Mouse (Mus musculus): ENCODE measurements around the gene Rad51b. TPM values are rescaled to one million over a fixed set of nuclear protein-coding genes. Genes with fewer than 3 reads are reported as not detected.

Rad51b gene
- total RNA-seq, 2 experiments from 2014 or later: 0.36 TPM; not detected in 1

GRCm38 (mm10) chr12:79478816-79479215 is 181.7 kb downstream of the Rad51b start:
- TF ChIP-seq CTCF (IDR thresholded peaks at IDR 0.05): no peak
- Histone ChIP-seq H3K4me3 (no peak overlapping the region), H3K27ac (no peak overlapping the region)
- intact Hi-C loops (cut with DNase I): no loop called here
- DNase-seq (ENCODE audit: extremely low spot score in 1 of 2, low spot score in 2 of 2): no peak

- no peak for DNase-seq (ENCODE audit: extremely low spot score in 1 of 2, low spot score in 2 of 2)
- Histone ChIP-seq H3K27ac (no peak overlapping the region), H3K4me3 (no peak overlapping the region)
- intact Hi-C loops (cut with DNase I): no loop called here
- TF ChIP-seq CTCF (IDR thresholded peaks at IDR 0.05): no peak
These were observed 188.4 kb downstream of the Rad51b start for GRCm38 (mm10) chr12:79485501-79485900.

GRCm38 (mm10) chr12:79488590-79489242 is 191.6 kb downstream of the Rad51b start:
- no peak for TF ChIP-seq CTCF (IDR thresholded peaks at IDR 0.05)
- DNase-seq (ENCODE audit: extremely low spot score in 1 of 2, low spot score in 2 of 2): no peak
- intact Hi-C loops (cut with DNase I): no loop called here
- H3K27ac ChIP-seq: no peak overlapping the region; the same call in 1 of the 2 replicates
- no peak overlapping the region for H3K4me3 ChIP-seq

GRCm38 (mm10) chr12:79490626-79491025 is 193.5 kb downstream of the Rad51b start:
- intact Hi-C loops (cut with DNase I): no loop called here
- no peak for TF ChIP-seq CTCF (IDR thresholded peaks at IDR 0.05)
- DNase-seq (ENCODE audit: extremely low spot score in 1 of 2, low spot score in 2 of 2): no peak
- no peak overlapping the region for H3K27ac ChIP-seq
- no peak overlapping the region for H3K4me3 ChIP-seq

- DNase-seq (ENCODE audit: extremely low spot score in 1 of 2, low spot score in 2 of 2): no peak
- Histone ChIP-seq H3K4me3 (no peak overlapping the region), H3K27ac (no peak overlapping the region)
- TF ChIP-seq CTCF (IDR thresholded peaks at IDR 0.05): no peak
- intact Hi-C loops (cut with DNase I): no loop called here
These were observed 195.1 kb downstream of the Rad51b start for GRCm38 (mm10) chr12:79492175-79492574.

GRCm38 (mm10) chr12:79492613-79493012 is 195.5 kb downstream of the Rad51b start:
- intact Hi-C loops (cut with DNase I): no loop called here

GRCm38 (mm10) chr12:79493481-79493880 is 196.4 kb downstream of the Rad51b start:
- no peak for TF ChIP-seq CTCF (IDR thresholded peaks at IDR 0.05)
- no peak for DNase-seq (ENCODE audit: extremely low spot score in 1 of 2, low spot score in 2 of 2)
- H3K27ac ChIP-seq: no peak overlapping the region
- intact Hi-C loops (cut with DNase I): no loop called here
- no peak overlapping the region for H3K4me3 ChIP-seq

More at GRCm38 (mm10) chr12:79492613-79493012, 195.5 kb downstream of the Rad51b start:
- Histone ChIP-seq H3K27ac (no peak overlapping the region), H3K4me3 (no peak overlapping the region)
- TF ChIP-seq CTCF (IDR thresholded peaks at IDR 0.05): no peak
- no peak for DNase-seq (ENCODE audit: extremely low spot score in 1 of 2, low spot score in 2 of 2)

- H3K27ac ChIP-seq: no peak overlapping the region
- H3K4me3 ChIP-seq: no peak overlapping the region
- DNase-seq (ENCODE audit: extremely low spot score in 1 of 2, low spot score in 2 of 2): no peak
- no peak for TF ChIP-seq CTCF (IDR thresholded peaks at IDR 0.05)
- intact Hi-C loops (cut with DNase I): no loop called here
These were observed 201.2 kb downstream of the Rad51b start for GRCm38 (mm10) chr12:79498326-79498725.

GRCm38 (mm10) chr12:79499809-79500208 is 202.7 kb downstream of the Rad51b start:
- no peak for TF ChIP-seq CTCF (IDR thresholded peaks at IDR 0.05)
- DNase-seq (ENCODE audit: extremely low spot score in 1 of 2, low spot score in 2 of 2): no peak
- H3K27ac ChIP-seq: no peak overlapping the region
- no peak overlapping the region for H3K4me3 ChIP-seq
- intact Hi-C loops (cut with DNase I): no loop called here

GRCm38 (mm10) chr12:79501877-79502276 is 204.8 kb downstream of the Rad51b start:
- no peak for DNase-seq (ENCODE audit: extremely low spot score in 1 of 2, low spot score in 2 of 2)
- H3K4me3 ChIP-seq: no peak overlapping the region
- H3K27ac ChIP-seq: no peak overlapping the region
- intact Hi-C loops (cut with DNase I): no loop called here
- TF ChIP-seq CTCF (IDR thresholded peaks at IDR 0.05): no peak

- intact Hi-C loops (cut with DNase I): no loop called here
- TF ChIP-seq CTCF (IDR thresholded peaks at IDR 0.05): no peak
- H3K4me3 ChIP-seq: no peak overlapping the region
- peak overlapping the region; percentile 36; the same call in 1 of the 2 replicates for H3K27ac ChIP-seq
- no peak for DNase-seq (ENCODE audit: extremely low spot score in 1 of 2, low spot score in 2 of 2)
These were observed 205.9 kb downstream of the Rad51b start for GRCm38 (mm10) chr12:79502862-79503581.

- no peak overlapping the region for H3K4me3 ChIP-seq
- DNase-seq (ENCODE audit: extremely low spot score in 1 of 2, low spot score in 2 of 2): no peak
- no peak for TF ChIP-seq CTCF (IDR thresholded peaks at IDR 0.05)
- intact Hi-C loops (cut with DNase I): no loop called here
- H3K27ac ChIP-seq: no peak overlapping the region
These were observed 206.8 kb downstream of the Rad51b start for GRCm38 (mm10) chr12:79503582-79504515.

Data from left cerebral cortex, adult 2 months (tissue).